Mouse (Mus musculus): ENCODE results near the gene Zfp37.

Gene Zfp37

DNA sequence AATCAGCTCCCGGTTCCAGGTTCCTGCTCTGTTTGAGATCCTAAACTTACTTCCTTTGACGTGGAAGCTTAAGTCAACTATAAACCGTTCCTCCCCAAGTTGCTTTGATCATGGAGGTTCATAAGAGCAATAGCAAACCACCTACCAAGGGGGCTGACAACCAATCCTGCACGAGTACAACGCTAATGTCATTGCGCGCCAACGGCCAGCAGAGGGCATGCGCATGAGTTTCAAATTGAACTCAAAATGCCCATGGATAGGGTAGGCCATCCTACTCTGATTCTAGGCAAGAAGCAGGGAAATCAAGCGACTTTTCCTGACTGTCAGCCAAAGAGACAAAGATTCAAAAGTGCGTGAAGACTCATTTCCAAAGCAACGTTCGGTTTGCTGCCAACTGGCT is at the start of gene Zfp37:
Zfp37 (minus strand) TSS at position 279 of the 400 bp plus-strand sequence.
- CTCF ChIA-PET: interaction anchor here (0.6 to 1.2 kb wide), 4 partner anchors 32 to 294 kb away, joined by 3 to 10 read pairs (median 4); partner anchors contain the start of genes 4933430I17Rik (in 1 of the 4) and Pole3 (in 1 of the 4)
- POLR2A ChIA-PET: interaction anchor here in 1 of 4 experiments (0.6 kb wide), 1 partner anchor 33 kb away, joined by 5 read pairs; no protein-coding TSS in a partner anchor

DNA sequence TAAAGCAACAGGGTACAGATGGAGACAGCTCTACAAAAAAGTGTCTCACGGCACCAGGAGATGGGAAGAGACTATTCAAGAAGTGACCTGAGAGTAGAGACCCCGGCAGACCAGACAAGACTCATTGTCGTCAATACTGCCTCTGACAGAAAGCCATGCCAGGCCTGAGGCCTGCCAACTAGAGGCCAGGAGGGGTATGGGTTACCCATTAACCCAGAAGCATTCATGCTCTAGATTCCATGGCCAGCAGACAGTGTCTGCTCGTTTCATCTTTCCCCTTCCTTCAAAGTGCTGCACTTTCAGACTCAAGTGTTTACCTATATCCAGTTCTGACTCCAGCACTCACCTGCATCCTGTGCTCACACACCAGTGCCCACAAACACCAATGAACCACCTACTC is 47.2 kb upstream of the Zfp37 start:
- ChIA-PET POLR2A (no interaction called here), CTCF (interaction anchor here in 1 of 4 experiments (0.8 kb wide), 1 partner anchor 11 kb away, joined by 3 read pairs; no protein-coding TSS in a partner anchor)

DNA sequence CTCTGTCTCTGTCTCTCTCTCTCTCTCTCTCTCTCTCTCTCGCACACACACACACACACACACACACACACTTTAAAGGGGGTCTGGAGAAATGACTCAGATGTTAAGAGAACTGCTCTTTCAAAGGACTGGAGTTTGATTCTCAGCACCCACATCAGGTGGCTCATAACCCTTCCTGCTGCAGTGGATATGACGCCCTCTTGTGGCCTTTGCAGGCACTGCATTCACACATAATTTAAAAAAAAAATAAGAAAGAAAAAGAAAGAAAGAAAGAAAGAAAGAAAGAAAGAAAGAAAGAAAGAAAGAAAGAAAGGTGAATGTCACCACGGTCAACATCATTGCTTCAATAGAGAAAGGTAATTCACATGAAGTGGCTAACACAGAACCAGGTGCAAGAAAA is 46.4 kb upstream of the Zfp37 start:
- CTCF ChIA-PET: interaction anchor here in 2 of 4 experiments (0.7 to 1.5 kb wide), 3 partner anchors 14 to 26 kb away, joined by 3 to 4 read pairs (median 4); no protein-coding TSS in a partner anchor
- POLR2A ChIA-PET: interaction anchor here in 2 of 4 experiments (0.9 to 1.4 kb wide), 2 partner anchors 28 to 87 kb away, joined by 3 read pairs; no protein-coding TSS in a partner anchor

DNA sequence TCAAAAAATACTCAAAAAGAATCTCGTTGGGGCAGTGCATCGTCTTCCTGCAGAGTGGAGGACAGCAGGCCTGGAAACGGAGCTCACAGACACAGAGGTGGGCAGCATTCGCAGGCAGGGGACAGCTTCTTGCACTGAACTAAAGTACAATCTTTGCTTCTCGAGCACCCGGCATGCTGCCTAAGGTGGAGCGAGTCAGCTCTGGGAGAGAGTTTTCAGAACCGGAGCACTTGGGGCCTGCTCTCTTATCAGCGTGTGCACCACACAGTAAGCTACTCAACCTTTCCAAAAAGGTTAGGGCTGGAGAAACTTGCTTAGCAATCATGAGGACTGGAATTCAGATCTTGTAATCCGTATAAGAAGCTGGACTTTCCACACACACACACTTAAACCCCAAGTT is 45.8 kb upstream of the Zfp37 start:
- ChIA-PET POLR2A (interaction anchor here in 2 of 4 experiments (0.8 to 1.4 kb wide), 4 partner anchors 7 to 88 kb away, joined by 3 read pairs; no protein-coding TSS in a partner anchor), CTCF (interaction anchor here in 2 of 4 experiments (0.7 to 1.5 kb wide), 4 partner anchors 13 to 30 kb away, joined by 3 to 4 read pairs (median 4); no protein-coding TSS in a partner anchor)

DNA sequence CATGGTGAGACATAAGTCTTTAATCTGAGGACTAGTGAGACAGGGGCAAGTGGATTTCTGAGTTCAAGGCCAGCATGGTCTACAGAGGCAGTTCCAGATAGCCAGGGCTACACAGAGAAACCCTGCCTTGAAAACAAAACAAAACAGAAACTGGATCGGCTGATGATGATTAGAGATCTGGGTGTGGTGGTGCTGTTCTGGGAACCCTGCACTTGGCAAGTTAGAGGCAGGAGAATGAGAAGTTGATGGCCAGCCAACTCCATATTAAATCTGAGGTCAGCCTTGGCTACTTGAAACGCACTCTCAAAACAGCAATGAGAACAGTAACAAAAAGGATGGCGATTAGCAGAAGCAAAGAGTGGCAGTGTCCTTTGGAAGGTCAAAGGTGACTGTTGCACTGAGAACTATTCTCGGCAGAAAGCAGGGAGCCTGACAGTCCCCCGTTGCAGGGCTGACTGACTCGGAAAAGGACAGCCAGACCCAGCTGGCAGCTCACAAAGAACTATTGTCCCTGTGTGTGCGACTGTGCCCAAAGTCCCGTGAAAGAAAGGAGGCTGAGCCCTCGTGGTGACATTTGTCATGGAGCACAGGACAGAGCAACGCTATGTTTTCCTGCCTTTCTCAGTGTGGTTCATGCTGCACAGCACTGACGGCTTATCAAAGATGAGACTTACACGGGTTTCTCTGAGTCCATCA is 44.1 kb upstream of the Zfp37 start:
- POLR2A ChIA-PET: interaction anchor here in 2 of 4 experiments (0.6 to 1.4 kb wide), 7 partner anchors 9 to 178 kb away, joined by 3 read pairs; partner anchors contain the start of gene Slc31a2 (in 1 of the 2)

DNA sequence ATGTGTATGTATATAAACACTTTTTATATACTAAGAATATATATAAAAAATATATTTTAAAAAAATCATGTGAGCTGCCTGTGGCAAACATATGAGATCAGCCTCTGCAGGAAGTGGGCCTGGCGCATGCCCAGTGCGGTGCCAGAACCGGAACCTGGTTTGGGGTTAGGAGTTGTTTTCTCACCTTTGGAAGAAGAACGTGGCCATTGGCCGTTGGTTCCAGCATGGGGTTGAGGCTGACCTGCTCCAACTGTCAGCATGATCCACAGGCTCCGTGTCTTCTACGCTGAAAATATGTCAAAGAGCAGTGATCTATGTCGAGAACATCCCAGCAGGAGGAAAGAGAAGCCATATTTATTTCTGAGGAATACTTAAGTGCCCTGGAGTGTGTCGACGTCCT is 43.1 kb upstream of the Zfp37 start:
- ChIA-PET CTCF (interaction anchor here in 2 of 4 experiments (0.9 to 2.0 kb wide), 3 partner anchors 10 to 11 kb away, joined by 3 to 6 read pairs (median 5); no protein-coding TSS in a partner anchor), POLR2A (interaction anchor here in 2 of 4 experiments (0.6 to 1.2 kb wide), 3 partner anchors 23 to 179 kb away, joined by 3 read pairs; no protein-coding TSS in a partner anchor)

More for the DNA sequence above, 44.1 kb upstream of the Zfp37 start:
- CTCF ChIA-PET: interaction anchor here in 2 of 4 experiments (0.9 to 2.0 kb wide), 3 partner anchors 10 to 12 kb away, joined by 3 to 6 read pairs (median 5); no protein-coding TSS in a partner anchor

DNA sequence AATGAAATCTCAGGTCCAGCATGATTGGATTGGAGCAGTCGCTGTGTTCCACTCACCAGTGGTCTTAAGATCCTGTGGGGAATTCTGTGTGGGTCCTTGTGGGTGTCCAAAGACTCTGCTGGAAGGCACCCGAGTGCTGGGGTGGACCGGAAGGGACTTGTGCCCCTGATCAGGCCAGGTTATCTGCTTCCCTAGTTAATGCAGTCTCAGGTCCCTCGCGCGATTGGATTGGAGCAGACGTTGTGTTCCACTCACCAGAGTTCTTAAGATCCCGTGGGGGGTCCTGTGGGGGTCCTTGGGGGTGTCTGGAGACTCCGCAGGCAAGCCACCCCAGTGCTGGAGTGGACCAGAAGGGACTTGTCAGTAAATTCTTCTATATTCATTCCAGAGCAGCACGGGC is 41.8 kb upstream of the Zfp37 start:
- CTCF ChIA-PET: no interaction called here
- POLR2A ChIA-PET: interaction anchor here in 1 of 4 experiments (1.1 kb wide), 1 partner anchor 22 kb away, joined by 3 read pairs; no protein-coding TSS in a partner anchor

DNA sequence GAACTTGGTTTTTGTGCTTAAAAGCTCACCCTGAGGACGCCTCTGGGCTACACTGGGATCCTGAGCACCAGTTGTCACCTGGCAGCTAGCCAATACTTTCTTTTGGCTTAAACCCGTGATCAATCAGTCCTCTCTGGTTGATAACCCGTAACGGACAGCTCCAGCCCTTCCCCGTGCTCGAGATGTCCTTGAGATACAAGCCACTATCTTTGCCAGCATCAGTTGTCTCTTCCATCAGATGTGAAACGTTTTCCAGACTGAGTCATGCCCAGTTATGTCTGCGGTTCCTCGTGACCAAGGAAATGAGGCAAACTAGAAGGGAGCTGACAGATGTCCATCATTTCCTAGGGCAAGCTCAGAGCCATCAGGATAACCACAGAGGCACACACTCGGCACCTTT is 36.3 kb upstream of the Zfp37 start:
- ChIA-PET CTCF (interaction anchor here in 2 of 4 experiments (0.6 to 1.0 kb wide), 2 partner anchors 10 to 11 kb away, joined by 3 read pairs; no protein-coding TSS in a partner anchor), POLR2A (interaction anchor here in 2 of 4 experiments (1.1 to 2.2 kb wide), 3 partner anchors 16 to 93 kb away, joined by 3 to 5 read pairs (median 3); partner anchors contain the start of genes Fkbp15 (in 1 of the 2) and Slc31a1 (in 1 of the 2))

DNA sequence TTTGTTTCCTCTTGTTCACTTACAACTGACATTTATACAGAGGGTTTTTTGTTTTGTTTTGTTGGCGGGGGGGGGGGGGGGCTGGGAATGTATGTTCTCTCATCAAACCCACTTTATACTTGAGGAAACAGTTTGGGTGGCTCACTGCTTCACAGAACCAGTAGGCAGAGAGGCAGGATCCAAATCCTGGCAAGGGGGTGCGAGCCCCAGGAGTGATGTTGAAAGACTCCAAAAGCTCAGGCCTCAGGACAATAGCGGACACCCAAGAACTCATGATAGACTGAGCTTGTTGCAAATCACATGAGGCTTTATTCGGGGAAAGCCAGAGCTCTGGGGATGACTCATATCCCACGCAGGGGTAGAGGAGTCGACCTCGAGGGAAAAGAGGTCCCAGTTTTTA is 35.2 kb upstream of the Zfp37 start:
- ChIA-PET CTCF (interaction anchor here in 2 of 4 experiments (0.6 to 0.7 kb wide), 3 partner anchors 85 to 317 kb away, joined by 3 to 11 read pairs (median 3); no protein-coding TSS in a partner anchor), POLR2A (interaction anchor here in 2 of 4 experiments (1.0 to 2.2 kb wide), 7 partner anchors 15 to 94 kb away, joined by 3 to 5 read pairs (median 3); partner anchors contain the start of genes Fkbp15 (in 1 of the 2) and Slc31a1 (in 1 of the 2))

DNA sequence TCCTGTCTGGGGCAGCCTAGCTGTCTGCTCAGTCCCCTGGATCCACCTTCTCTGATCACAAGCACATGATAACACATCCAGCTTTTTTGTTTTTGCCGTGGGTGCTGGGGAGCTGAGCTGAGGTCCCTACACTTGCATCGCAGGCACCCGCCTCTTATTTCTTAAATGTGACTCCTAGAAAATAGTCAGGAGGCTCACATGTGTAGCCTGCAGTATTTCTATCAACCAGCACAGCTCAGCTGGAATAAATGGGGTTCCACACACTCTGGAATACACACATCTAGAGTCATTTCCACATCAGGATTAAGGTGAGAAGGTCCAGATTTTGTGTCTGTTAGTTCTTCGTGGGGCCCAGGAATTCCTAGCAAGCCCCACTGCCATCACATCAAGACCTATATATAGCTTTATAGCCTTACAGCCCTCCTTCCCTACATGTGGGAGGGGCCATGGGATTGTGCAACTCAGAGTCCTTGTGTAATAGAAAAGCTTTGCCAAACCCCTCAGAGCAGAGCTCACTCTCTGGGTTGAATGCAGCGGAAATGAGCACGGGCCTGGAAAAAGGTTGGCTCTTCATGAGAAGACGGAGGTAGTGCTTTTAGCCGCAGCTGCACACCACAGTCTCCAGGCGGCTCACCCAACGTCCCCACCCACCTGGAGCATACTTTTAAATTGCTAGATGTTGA is 34.4 kb upstream of the Zfp37 start:
- POLR2A ChIA-PET: interaction anchor here in 2 of 4 experiments (1.0 to 2.2 kb wide), 7 partner anchors 16 to 95 kb away, joined by 3 to 5 read pairs (median 3); partner anchors contain the start of genes Fkbp15 (in 1 of the 2) and Slc31a1 (in 1 of the 2)
- CTCF ChIA-PET: interaction anchor here in 3 of 4 experiments (0.6 to 1.0 kb wide), 3 partner anchors 84 to 318 kb away, joined by 3 to 11 read pairs (median 3); no protein-coding TSS in a partner anchor

DNA sequence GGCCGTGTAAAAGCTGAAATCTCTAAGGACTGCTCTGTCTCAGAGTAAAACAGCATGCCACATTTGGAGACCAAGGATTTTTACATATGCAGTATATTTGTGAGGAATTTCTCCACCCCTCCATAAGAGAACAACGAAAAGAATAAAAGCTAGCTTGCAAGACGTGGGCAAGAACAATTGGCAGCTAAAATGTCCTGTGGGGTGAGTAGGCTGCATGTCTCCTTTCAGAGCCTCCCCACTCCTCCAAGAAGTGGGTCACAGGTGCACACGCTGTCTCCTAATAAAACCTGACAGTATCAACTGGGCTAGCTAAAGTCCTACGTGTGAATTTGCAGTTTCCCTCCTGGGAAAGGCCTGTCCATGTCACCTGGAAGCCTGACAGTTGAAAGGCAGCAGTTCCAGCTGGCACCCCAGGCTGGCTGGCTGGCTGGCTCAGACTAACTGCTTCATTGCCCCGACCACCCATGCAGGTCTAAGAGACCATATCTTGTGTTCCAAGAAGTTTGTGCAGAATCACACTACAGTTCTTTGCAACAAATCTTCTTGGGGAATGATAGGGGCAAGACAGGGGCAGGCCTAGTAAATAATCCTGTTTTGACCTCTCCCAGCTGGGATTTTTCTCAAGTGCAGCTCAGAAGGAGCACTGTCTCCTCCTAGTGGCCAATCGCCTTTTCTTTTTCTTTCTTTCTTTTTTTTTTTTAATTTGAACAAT is 32.4 kb upstream of the Zfp37 start:
- ChIA-PET POLR2A (interaction anchor here in 3 of 4 experiments (0.6 to 2.6 kb wide), 15 partner anchors 12 to 262 kb away, joined by 3 to 10 read pairs (median 4); partner anchors contain the start of genes Fkbp15 (in 2 of the 3), Slc31a1 (in 2 of the 3), 4933430I17Rik (in 1 of the 3) and Pole3 (in 1 of the 3)), CTCF (interaction anchor here (0.6 to 2.8 kb wide), 49 partner anchors 11 to 528 kb away, joined by 3 to 20 read pairs (median 4); partner anchors contain the start of genes 4933430I17Rik (in 1 of the 4), Pole3 (in 1 of the 4) and Zfp37 (in 1 of the 4))

DNA sequence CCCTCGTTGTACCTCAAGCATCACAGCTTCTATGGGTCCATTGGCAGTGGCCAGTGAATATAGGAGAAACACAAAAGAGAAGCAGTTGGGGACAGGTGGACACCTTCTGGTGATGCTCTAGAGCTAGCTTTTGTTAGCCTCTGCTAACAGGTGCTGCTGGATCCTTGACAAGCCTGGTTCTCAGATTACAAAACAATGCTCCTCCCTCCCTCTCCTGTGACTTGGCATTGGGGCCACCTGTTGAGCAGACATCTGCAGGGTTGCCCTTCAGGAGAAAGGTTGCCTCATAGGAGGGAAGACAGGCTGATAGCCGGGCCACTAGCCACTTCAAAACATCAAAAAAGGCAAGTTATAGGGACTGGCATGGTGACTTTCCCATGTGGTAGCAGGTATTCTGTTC is 31.4 kb upstream of the Zfp37 start, which contains the start of gene Slc31a2:
Slc31a2 (plus strand) TSS at position 287 of the 400 bp plus-strand sequence.
- POLR2A ChIA-PET: interaction anchor here in 3 of 4 experiments (0.9 to 3.7 kb wide), 9 partner anchors 10 to 263 kb away, joined by 3 to 11 read pairs (median 4); partner anchors contain the start of genes Fkbp15 (in 2 of the 3), Slc31a1 (in 2 of the 3), 4933430I17Rik (in 1 of the 3) and Pole3 (in 1 of the 3)
- CTCF ChIA-PET: interaction anchor here (0.6 to 2.8 kb wide), 5 partner anchors 11 to 129 kb away, joined by 3 to 18 read pairs (median 4); no protein-coding TSS in a partner anchor

DNA sequence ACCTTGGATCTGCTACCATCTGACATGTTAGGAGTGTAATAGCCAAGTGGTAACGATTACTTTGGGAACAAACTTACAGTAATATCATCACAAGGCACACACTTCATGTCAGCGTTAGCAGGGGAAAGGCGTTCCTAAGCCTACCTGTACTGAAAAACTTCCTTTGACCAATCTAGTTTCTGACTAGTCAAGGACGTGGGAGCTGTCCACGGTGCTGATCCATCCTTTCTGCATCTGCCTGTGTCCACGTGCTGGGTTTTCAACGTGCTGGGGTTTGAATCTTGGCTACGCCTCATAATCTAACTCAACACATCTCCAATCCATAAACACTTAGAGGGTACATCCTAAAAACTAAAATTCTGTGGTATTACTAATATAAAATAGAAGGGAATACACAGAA is 26.1 kb upstream of the Zfp37 start:
- CTCF ChIA-PET: interaction anchor here in 1 of 4 experiments (0.6 kb wide), 1 partner anchor 10 kb away, joined by 3 read pairs; no protein-coding TSS in a partner anchor
- POLR2A ChIA-PET: interaction anchor here in 1 of 4 experiments (1.3 kb wide), 1 partner anchor 48 kb away, joined by 3 read pairs; no protein-coding TSS in a partner anchor

DNA sequence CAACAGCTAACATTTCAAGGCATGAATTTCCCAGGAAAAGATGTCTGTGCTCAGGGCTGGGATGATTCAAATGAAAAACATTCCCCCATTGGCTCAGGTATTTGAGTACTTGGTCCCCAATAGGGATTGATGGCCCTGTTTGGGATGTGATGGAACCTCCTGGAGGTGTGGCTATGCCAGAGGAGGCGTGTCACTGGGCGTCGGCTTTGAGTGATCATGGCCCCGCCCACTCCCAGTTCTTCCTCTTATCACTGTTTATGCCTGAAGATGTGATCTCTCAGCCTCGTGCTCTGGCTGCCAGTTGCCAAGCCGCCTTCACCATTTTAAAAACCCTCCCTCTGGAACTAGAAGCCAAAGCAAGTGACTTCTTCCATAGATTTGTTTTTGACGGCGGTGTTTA is 23.7 kb upstream of the Zfp37 start:
- ChIA-PET CTCF (no interaction called here), POLR2A (no interaction called here)

DNA sequence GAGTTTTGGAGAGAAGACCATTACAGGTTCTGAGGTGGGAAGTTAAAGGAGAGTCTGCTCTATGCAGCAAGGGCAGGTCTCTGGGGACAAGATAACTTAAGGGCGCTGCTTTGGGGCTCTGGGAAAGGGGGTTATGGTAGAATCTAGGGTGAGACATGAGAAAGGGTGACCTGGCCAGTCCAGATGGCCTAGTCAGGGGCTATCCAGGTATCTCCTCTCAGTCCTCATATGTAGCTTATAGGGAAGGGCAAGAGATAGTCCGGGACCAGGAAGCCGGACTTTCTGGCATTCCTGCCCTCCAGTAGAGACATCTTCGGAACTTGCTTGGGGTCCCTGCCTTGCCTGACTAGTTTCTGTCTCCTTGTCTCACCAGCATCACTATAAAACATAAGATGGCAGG is 20.9 kb upstream of the Zfp37 start:
- ChIA-PET CTCF (interaction anchor here (0.6 to 2.7 kb wide), 7 partner anchors 11 to 177 kb away, joined by 3 to 18 read pairs (median 4); partner anchors contain the start of gene Slc31a2 (in 1 of the 4)), POLR2A (interaction anchor here in 2 of 4 experiments (0.7 to 3.3 kb wide), 9 partner anchors 9 to 156 kb away, joined by 3 to 13 read pairs (median 3); no protein-coding TSS in a partner anchor)

DNA sequence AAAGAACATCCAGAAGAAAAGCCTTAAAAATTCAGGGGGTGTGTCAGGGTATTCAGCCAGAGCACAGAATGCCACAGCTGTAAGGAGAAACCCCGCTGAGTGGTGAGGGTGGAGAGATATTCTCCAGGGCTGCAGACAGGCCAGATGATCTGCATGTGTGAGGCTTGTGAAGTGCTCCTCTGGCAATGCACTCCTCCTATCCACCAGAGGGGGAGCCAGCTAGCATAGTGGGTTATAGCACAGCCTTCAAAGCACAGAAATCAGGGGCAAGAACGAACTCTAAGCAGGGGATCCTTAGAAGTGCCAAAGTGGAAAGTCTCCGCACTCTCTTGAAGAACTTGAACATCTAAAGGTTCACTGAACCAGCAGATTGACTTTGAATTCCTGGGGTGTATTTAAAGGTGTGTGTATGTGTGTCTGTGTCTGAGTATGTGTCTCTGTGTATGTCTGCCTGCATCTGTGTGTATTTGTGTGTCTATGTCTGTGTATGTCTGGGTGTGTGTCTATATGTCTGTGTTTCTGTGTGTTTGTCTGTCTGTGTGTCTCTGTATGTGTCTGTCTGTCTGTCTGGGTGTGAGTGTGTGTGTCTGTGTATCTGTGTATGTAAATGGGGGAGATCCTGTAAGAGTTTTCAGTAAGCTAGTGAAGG is 20.2 kb upstream of the Zfp37 start:
- ChIA-PET CTCF (interaction anchor here in 3 of 4 experiments (0.7 to 2.7 kb wide), 8 partner anchors 12 to 157 kb away, joined by 3 to 18 read pairs (median 4); partner anchors contain the start of genes Cdc26 (in 1 of the 3), Prpf4 (in 1 of the 3) and Slc31a2 (in 1 of the 3)), POLR2A (interaction anchor here in 3 of 4 experiments (0.6 to 3.3 kb wide), 16 partner anchors 9 to 399 kb away, joined by 3 to 13 read pairs (median 3); partner anchors contain the start of genes Slc31a2 (in 2 of the 3), Fkbp15 (in 1 of the 3) and Slc31a1 (in 1 of the 3))
